Mouse (Mus musculus): ENCODE results near the gene Cdca4.

- TF ChIP-seq EP300 (IDR thresholded peaks at IDR 0.05; ENCODE audit: low read length): no peak
- TF ChIP-seq POLR2A (IDR thresholded peaks at IDR 0.05; ENCODE audit: low read depth, low read length): no peak
- TF ChIP-seq CTCF (conservative IDR thresholded peaks at IDR 0.05 in 1 of 2, IDR thresholded peaks at IDR 0.05 in 1 of 2; ENCODE audit: low read depth in 2 of 2, low read length in 2 of 2): no peak
- TF ChIP-seq ETS1 (conservative IDR thresholded peaks at IDR 0.05; ENCODE audit: low read depth, low read length): no peak
- TF ChIP-seq JUN (IDR thresholded peaks at IDR 0.05; ENCODE audit: insufficient read depth, low read depth, low read length): no peak
- no peak for TF ChIP-seq POLR2AphosphoS2 (IDR thresholded peaks at IDR 0.05; ENCODE audit: low read depth, low read length)
- TF ChIP-seq ZKSCAN1 (IDR thresholded peaks at IDR 0.05; ENCODE audit: borderline replicate concordance, low read depth, low read length): no peak
- no peak for TF ChIP-seq TBP (conservative IDR thresholded peaks at IDR 0.05; ENCODE audit: low read depth, low read length)
- TF ChIP-seq TCF12 (IDR thresholded peaks at IDR 0.05; ENCODE audit: low read depth, low read length): no peak
- TF ChIP-seq E2F4 (IDR thresholded peaks at IDR 0.05; ENCODE audit: insufficient replicate concordance, low read depth, low read length): no peak
These were observed 4.3 kb upstream of the Cdca4 start for GRCm38 (mm10) chr12:112833527-112833926.
